Mouse (Mus musculus) c-Kit-positive CD71-positive TER-119-negative erythroid progenitor cells, embryonic 14.5 days (primary cell): ENCODE data around the gene Fcnb.

Source experiments
- DNase-seq: peaks from one replicate; pipeline ENCODE4 v3.0.0-alpha.2; 2013; ENCODE audit warnings: low read depth

The Fcnb gene

GRCm38 (mm10) chr2:28086112-28086511 is 1.4 kb upstream of the Fcnb start:
- DNase-seq: no peak

DNA sequence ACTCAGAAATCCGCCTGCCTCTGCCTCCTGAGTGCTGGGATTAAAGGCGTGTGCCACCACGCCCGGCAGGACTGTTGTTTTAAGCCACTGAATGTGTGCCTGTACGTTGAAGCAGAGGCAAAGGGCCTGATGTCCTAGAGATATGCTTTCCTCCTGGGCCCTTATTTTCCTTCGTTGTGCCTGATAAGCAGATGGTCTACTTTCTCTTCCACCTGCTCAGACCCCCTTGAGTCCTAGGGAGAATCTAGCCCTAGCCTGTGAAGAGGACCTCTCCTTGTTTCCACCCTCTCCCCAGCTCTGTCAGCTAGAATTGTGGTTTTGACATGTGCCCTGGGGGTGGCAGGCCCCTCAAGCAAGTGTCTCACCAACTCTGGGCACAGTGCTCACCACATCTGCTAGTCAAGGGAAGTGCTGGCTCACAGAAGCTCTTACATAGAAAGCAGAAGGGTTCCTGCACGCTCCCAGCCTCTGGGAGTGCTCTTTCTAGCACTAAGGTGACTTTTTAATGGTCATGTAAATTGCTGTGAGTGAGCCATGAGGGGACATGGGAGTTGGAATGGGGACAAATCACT is 9.0 kb downstream of the Fcnb start:
- no peak for DNase-seq

DNA sequence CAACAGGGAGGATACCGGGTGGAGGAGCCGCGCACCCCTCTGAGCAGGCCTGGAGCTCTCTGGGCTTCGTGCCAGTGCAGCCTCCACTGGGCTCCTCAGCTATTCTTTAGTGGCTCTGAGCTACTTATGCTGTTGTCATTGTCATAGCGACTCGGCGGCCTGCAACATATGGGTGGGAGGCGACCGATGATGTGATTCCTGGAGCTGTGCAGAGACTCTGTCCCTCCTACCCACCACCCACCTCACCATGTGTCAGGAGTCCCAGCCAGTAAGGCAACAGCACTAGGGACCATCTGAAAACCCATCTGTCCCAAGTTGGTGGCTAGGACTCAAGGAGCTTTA is 16.2 kb downstream of the Fcnb start:
- no peak for DNase-seq

GRCm38 (mm10) chr2:28067821-28068536 is 16.7 kb downstream of the Fcnb start:
- DNase-seq: peak; percentile 47

DNA sequence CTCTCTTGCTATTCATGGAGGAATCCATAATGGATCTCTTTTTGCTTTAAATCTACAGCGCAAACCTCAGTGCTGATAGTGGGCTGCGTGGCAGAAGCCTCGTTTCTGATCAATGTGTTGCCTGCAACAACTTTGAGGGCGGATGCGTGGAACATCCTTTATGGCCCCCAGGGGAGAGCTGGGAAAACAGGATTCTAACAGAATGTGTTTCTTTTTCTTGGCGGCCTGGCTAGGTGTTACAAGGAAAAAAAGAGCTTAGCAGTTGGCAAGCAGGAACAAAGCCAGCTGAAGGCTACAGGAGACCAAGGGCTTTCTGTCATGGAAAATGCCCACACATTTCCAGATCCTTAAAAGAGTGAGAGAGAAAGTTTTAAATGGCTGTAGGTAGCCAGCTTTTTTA is 17.5 kb downstream of the Fcnb start:
- no peak for DNase-seq

GRCm38 (mm10) chr2:28066686-28067085 is 18.0 kb downstream of the Fcnb start:
- DNase-seq: no peak

GRCm38 (mm10) chr2:28065081-28065651 is 19.5 kb downstream of the Fcnb start:
- no peak for DNase-seq

DNA sequence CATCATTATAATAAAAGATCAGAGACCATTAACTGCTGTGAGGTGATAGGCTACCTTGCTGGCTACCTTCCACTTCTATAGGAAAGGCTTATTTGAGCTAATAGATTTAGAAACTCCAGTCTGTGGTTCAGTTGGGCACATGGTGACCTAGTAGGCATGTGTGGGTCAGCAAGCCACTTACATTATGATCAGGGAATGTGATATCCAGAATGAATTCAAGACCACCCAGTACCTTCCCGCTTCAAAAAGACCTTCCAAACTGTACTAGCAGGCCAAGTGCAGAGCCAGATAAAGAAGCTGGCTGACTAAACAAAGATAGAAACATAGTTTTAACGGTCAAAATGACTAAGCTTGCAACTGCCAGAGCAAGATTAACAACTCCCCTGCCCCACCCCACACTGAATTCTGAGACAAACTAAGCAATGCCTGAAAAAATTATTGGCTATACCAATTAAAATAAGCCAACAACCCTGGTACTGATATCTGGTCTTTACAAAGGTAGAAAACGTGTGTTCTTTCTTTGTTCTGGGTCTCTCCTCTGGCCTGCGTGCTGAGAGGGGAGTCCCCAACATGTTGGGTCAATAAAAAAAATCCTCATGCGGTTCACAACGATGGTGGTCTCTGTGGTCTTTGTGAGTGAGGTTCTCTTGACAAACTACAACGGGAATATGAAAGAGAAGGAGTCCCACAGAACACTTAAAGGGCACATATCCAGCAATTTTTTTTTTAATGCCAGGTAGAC is 20.2 kb downstream of the Fcnb start:
- peak; percentile 70 for DNase-seq

GRCm38 (mm10) chr2:28063711-28064338 is 20.9 kb downstream of the Fcnb start:
- DNase-seq: no peak

DNA sequence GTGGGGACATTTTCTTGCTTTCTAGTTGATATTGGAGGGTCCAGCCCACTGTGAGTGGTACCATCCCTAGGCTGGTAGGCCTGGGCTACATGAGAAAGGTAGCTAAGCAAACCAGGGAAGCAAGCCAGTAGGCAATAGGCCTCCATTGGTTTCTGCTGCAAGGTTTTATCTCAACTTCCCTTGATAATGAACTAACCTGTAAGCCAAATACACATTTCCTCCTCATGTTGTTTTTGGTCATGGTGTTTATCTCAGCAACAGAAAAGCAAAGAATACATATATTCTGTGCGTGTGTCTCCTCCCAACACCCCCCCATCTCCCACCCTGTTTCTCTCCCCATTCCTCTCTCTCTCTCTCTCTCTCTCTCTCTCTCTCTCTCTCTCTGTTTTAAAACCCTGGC is 24.8 kb downstream of the Fcnb start:
- no peak for DNase-seq

DNA sequence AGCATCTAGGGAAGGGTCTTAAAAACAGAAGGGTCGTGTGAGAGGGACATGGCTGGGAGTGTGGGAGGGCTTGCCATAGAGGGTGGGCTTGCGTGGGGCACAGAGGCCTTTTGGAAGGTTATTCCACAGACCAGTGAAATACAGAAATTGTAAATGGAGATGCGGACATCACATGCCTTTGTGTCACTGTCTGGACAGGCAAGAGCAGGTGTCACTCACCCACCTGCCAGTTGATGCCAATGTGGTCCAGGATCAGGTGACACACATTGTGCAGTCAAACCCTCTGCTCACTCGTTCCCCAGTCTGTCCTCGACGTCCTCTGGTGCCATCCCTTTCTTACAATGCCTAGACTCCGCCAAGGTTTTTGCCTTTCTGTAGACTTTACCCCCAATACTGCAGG is 37.6 kb downstream of the Fcnb start:
- no peak for DNase-seq

GRCm38 (mm10) chr2:28046311-28046710 is 38.4 kb downstream of the Fcnb start:
- no peak for DNase-seq

DNA sequence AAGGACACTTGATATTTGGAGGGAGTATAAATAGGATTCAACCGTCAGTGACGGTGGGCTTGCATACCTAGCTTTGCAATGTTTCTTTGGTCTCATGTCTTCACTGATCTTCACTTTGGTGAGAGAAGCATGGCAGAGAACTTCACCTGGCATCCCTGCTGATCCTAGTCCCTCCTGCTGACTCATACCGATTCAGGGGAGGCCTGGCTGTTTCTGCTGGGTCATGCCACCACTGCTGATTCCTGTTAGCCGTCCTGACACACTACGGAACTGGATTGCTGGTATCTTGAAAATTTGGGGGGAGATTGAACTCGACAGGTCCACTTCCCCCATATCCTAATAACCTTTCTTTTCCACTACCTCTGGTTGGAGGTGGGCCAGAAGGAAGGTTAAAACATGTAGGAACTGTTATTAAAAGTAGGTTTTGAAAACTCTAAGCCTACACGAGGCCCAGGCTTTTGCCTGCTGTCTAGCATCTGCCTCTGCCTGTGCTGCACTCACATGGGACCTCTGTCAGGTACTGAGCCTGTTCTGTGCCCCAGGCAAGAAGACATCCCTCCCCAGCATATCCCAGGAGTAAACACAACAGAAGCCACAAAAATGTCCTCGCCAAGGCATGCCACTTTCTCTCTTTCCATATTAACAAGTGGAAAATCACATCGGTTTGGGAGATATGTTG is 39.6 kb downstream of the Fcnb start:
- no peak for DNase-seq

DNA sequence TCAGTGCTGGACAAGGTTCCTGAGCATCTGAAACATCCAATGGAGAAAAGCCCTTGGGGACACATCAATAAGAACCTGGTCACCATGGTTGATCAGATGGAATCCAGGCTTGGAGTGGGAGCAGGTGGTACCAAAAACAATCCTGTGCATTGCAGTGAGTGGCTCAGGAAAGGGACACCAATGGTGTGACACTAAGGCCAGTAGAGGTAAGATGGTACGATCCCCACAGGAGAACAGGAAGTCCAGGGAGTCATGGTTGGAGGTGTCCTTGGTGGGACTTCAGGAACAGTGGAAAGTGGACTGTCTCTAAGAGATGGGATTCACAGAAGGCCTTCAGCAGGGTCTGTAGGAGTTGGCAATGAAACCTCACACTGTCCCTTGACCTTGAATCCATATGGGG is 44.2 kb downstream of the Fcnb start:
- DNase-seq: no peak

GRCm38 (mm10) chr2:28039647-28040325 is 44.9 kb downstream of the Fcnb start:
- DNase-seq: no peak

DNA sequence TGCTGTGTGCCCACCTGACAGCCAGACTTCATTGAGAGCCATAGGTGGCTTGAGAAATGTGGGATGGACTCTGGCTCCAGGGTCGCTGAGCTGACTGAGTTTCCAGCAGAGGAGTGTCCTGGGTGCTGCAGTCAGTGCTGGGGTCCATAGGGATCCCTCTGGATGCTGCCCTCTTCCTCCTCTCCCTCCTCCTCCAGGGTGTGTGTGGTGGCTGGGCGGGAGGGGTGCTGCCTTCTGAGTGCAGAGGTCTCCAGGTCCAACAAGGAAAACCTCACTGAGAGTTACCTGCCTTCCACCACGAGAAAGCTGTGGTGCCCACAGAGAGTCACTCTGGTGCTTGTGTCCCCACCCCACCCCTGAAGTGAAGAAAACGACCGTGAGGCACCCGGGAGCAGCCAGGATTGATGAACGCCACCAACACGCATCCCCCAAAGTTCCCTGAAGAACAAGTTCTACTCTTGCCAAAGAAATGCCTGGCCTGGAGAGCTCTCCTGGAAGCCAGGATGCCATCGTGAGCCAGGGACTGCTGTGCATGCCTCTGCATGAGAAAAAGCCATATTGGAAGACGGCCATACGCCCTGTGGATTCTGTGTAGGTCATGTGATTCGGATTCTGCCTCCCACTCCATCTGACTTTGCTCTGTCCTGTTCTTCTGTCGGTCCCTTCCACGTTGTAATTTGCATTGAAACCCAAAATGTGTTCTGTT is 46.1 kb downstream of the Fcnb start:
- DNase-seq: no peak

GRCm38 (mm10) chr2:28037505-28038390 is 46.9 kb downstream of the Fcnb start:
- DNase-seq: no peak

- no peak for DNase-seq
Observed at GRCm38 (mm10) chr2:28036788-28037187, 47.9 kb downstream of the Fcnb start.

- DNase-seq: no peak
Observed at GRCm38 (mm10) chr2:28034011-28034710, 50.5 kb downstream of the Fcnb start.
